Mouse (Mus musculus) duodenum, adult 2 months (tissue): Measurements from ENCODE around the gene Adat2. TPM values are rescaled to one million over a fixed set of nuclear protein-coding genes. Genes with fewer than 3 reads are reported as not detected.

Experiments
- polyA plus RNA-seq: library from polyadenylated mRNA; depleted of rRNA; stranded (reverse); fragments of >200 nt; gene quantifications from 2 replicates; pipeline ENCODE4 v1.2.3, GENCODE M21; 2012; ENCODE audit warnings: low replicate concordance; rRNA removed

Adat2 gene
- polyA plus RNA-seq = 0.76 and 1.4 TPM in 2 replicates

DNA sequence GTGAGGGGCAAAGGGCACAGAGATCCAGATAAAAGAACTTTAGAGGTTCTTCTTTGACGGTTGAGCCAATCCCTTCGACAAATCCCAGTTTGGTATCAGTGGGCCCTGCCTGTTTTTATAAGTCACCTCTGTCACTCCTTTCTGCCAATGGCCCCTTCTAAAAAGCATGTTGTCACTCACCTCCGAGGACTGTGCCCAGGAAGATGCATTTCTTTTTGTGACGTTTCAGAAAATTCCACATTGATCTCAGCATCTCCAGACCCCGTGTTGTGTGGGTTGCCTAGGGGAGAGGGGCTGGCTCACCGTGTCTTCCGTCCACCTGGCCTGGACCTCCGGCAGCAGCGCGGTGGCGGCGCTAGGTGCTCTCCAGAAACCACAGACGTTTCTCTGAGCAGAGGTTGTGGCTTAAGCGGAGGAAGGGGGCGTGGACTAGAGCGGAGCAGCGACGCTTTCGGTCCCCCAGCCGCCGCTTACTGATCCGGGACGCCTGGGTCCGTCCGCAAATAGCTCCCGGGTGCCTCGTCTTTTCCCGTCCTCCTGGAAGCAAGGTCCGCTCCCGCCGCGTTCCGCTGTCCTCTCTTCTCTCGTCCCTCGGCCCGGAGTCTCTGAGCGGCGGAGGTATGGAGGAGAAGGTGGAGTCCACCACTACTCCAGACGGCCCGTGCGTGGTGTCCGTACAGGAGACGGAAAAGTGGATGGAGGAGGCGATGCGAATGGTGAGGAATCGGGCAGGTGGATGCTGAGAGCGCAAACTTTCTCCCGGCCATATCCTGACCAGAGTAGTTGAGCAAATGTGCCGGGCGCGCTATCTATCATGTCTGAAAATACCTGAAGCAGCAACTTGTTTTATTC lies at the start of gene Adat2, which contains the start of gene Pex3:
Adat2 (plus strand) TSS at position 249 of the 852 bp plus-strand sequence.
Pex3 (minus strand) TSS at position 497 of the 852 bp plus-strand sequence.

Other genes starting within 250 kb of the Adat2 start
- 3.1 and 3.6 TPM in 2 replicates for gene Phactr2, start 78.5 kb upstream of the Adat2 start, polyA plus RNA-seq
- gene Fuca2, start 53.4 kb upstream of the Adat2 start, polyA plus RNA-seq = 49.0 and 59.9 TPM in 2 replicates
- gene Pex3, start 248 bp downstream of the Adat2 start, polyA plus RNA-seq = 1.9 and 3.4 TPM in 2 replicates